Mouse (Mus musculus) activated CD4-positive, CD25-positive, alpha-beta regulatory T cell, adult 4 months (primary cell): ENCODE measurements around the gene Cntnap4. TPM values are rescaled to one million over a fixed set of nuclear protein-coding genes. Genes with fewer than 3 reads are reported as not detected.

ENCODE experiments used
- ATAC-seq: one replicate; pipeline ENCODE4 v1.8.0; 2017
- polyA plus RNA-seq, 2 experiments: library from polyadenylated mRNA; unstranded; fragments of 100-300 nt; shearing (Covaris generic); gene quantifications; one replicate each; pipeline ENCODE4 v1.2.1; 2017

The Cntnap4 gene
- not detected for polyA plus RNA-seq

GRCm38 (mm10) chr8:112569471-112570141 lies at the start of gene Cntnap4:
Gene Cntnap4 (plus strand): TSS chr8:112570043.
- no peak for ATAC-seq

- no peak for ATAC-seq
Measured at GRCm38 (mm10) chr8:112557376-112557775, 12.5 kb upstream of the Cntnap4 start.

GRCm38 (mm10) chr8:112570541-112570940 lies 698 bp downstream of the Cntnap4 start:
- ATAC-seq: no peak

- no peak for ATAC-seq
Measured at GRCm38 (mm10) chr8:112571337-112571904, 1.6 kb downstream of the Cntnap4 start.

- ATAC-seq: no peak
Measured at GRCm38 (mm10) chr8:112581473-112581872, 11.6 kb downstream of the Cntnap4 start.

- no peak for ATAC-seq
Measured at GRCm38 (mm10) chr8:112583440-112583839, 13.6 kb downstream of the Cntnap4 start.

- ATAC-seq: no peak
Measured at GRCm38 (mm10) chr8:112588357-112589051, 18.7 kb downstream of the Cntnap4 start.

GRCm38 (mm10) chr8:112589052-112589389 lies 19.2 kb downstream of the Cntnap4 start:
- ATAC-seq: no peak

- no peak for ATAC-seq
Measured at GRCm38 (mm10) chr8:112596023-112596776, 26.4 kb downstream of the Cntnap4 start.

- no peak for ATAC-seq
Measured at GRCm38 (mm10) chr8:112599975-112600374, 30.1 kb downstream of the Cntnap4 start.

GRCm38 (mm10) chr8:112601150-112601549 lies 31.3 kb downstream of the Cntnap4 start:
- no peak for ATAC-seq

- no peak for ATAC-seq
Measured at GRCm38 (mm10) chr8:112610121-112610520, 40.3 kb downstream of the Cntnap4 start.

GRCm38 (mm10) chr8:112628791-112629190 lies 58.9 kb downstream of the Cntnap4 start:
- no peak for ATAC-seq

GRCm38 (mm10) chr8:112652657-112653056 lies 82.8 kb downstream of the Cntnap4 start:
- ATAC-seq: no peak

GRCm38 (mm10) chr8:112653276-112653675 lies 83.4 kb downstream of the Cntnap4 start:
- no peak for ATAC-seq

- no peak for ATAC-seq
Measured at GRCm38 (mm10) chr8:112653994-112654393, 84.2 kb downstream of the Cntnap4 start.

GRCm38 (mm10) chr8:112664067-112664466 lies 94.2 kb downstream of the Cntnap4 start:
- ATAC-seq: no peak

GRCm38 (mm10) chr8:112674671-112675070 lies 104.8 kb downstream of the Cntnap4 start:
- ATAC-seq: no peak

- no peak for ATAC-seq
Measured at GRCm38 (mm10) chr8:112681757-112682156, 111.9 kb downstream of the Cntnap4 start.

GRCm38 (mm10) chr8:112695708-112696107 lies 125.9 kb downstream of the Cntnap4 start:
- no peak for ATAC-seq

GRCm38 (mm10) chr8:112698141-112698540 lies 128.3 kb downstream of the Cntnap4 start:
- ATAC-seq: no peak

GRCm38 (mm10) chr8:112716982-112717381 lies 147.1 kb downstream of the Cntnap4 start:
- ATAC-seq: no peak

GRCm38 (mm10) chr8:112724918-112725317 lies 155.1 kb downstream of the Cntnap4 start:
- no peak for ATAC-seq
